Mouse (Mus musculus) lung, postnatal 14 days (tissue): Measurements from ENCODE around the gene B4galnt1.
A peak's percentile ranks its signal among the peaks of the same experiment; 100 is the strongest.
"Not testable (repeated sequence)": the region's sequence is repeated elsewhere in the genome, so short reads cannot be mapped to it uniquely, and the experiment has no call there.

Experiments used
- DNase-seq: peaks from one replicate; pipeline ENCODE4 v3.0.0; 2021

B4galnt1 gene

GRCm38 (mm10) chr10:127190398-127191190 is 25.6 kb downstream of the B4galnt1 start:
- no peak for DNase-seq

GRCm38 (mm10) chr10:127191191-127192056 is 26.4 kb downstream of the B4galnt1 start:
- no peak for DNase-seq

GRCm38 (mm10) chr10:127192057-127192328 is 27.0 kb downstream of the B4galnt1 start:
- not testable (repeated sequence) for DNase-seq

- DNase-seq, result no peak
Measured at GRCm38 (mm10) chr10:127193011-127193410, 28.0 kb downstream of the B4galnt1 start.

- DNase-seq, result peak; percentile 77
Measured at GRCm38 (mm10) chr10:127194428-127195327, 29.7 kb downstream of the B4galnt1 start.

GRCm38 (mm10) chr10:127195328-127196129 is 30.5 kb downstream of the B4galnt1 start, which contains the start of gene Dtx3:
Gene Dtx3, minus strand, starts transcription at chr10:127195728.
- DNase-seq, result peak; percentile 40

GRCm38 (mm10) chr10:127196392-127196791 is 31.4 kb downstream of the B4galnt1 start:
- DNase-seq, result peak; percentile 67

DNA sequence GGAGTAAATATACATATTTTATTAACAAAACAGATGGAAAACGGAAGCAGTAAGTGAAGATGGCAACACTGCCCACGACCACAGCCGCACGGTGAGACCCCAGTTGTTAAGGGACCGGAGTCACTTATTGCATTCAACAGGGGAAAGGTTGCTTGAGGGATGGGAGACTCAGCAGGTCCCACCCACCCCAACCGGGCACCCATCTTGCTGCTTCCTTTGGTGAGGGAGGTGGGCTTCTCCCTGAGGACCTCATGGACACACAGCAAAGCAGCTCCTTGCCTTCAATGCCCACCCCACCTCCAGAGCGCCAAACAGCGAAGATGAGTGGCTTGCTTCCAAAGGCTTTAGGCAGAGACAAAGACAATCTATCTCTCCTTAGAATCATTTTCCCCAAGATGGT is 32.1 kb downstream of the B4galnt1 start:
- no peak for DNase-seq

- no peak for DNase-seq
Measured at GRCm38 (mm10) chr10:127197505-127198110, 32.6 kb downstream of the B4galnt1 start.

GRCm38 (mm10) chr10:127198492-127198891 is 33.5 kb downstream of the B4galnt1 start:
- DNase-seq, result no peak

GRCm38 (mm10) chr10:127199068-127199467 is 34.0 kb downstream of the B4galnt1 start:
- DNase-seq, result no peak

DNA sequence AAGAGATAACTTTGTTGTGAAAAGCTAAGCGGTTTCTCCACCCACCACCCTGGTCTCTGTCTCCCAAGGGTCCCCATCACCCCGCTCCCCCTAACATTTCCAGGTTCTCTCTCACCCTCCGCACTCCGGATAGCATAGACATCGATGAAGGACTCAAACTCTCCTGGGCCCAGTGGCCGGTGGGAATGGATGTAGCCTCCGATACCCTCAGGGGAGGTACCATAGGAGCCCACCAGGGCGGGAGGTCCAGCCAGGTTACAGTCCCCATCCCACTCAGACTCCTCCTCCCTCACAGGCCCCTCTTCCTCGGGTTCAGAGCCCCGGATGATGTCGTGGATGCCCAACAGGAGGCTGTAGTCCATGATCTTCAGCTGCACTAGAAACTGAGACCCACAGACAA is 34.4 kb downstream of the B4galnt1 start:
- no peak for DNase-seq

- no peak for DNase-seq
Measured at GRCm38 (mm10) chr10:127200279-127200678, 35.3 kb downstream of the B4galnt1 start.

DNA sequence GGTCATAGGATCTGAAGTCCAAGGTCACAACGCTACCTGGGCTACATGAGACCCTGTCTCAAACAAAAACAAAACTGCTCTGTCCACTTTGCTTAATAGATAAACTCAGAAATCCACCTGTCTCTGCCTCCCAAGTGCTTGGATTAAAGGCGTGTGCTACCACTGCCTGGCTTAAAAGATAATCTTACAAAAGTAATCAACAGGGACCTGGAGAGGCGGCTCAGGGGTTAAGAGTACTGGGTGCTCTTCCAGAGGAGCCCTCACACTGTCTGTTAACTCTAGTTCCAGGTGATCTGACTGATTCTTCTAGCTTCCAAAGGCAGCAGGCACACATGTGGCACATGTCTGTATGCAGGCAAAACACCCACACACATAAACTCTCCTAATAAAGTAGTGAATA is 38.1 kb downstream of the B4galnt1 start:
- no peak for DNase-seq

GRCm38 (mm10) chr10:127204589-127204988 is 39.6 kb downstream of the B4galnt1 start:
- DNase-seq, result no peak

- DNase-seq, result no peak
Measured at GRCm38 (mm10) chr10:127205373-127205772, 40.3 kb downstream of the B4galnt1 start.

GRCm38 (mm10) chr10:127208921-127209320 is 43.9 kb downstream of the B4galnt1 start:
- no peak for DNase-seq

DNA sequence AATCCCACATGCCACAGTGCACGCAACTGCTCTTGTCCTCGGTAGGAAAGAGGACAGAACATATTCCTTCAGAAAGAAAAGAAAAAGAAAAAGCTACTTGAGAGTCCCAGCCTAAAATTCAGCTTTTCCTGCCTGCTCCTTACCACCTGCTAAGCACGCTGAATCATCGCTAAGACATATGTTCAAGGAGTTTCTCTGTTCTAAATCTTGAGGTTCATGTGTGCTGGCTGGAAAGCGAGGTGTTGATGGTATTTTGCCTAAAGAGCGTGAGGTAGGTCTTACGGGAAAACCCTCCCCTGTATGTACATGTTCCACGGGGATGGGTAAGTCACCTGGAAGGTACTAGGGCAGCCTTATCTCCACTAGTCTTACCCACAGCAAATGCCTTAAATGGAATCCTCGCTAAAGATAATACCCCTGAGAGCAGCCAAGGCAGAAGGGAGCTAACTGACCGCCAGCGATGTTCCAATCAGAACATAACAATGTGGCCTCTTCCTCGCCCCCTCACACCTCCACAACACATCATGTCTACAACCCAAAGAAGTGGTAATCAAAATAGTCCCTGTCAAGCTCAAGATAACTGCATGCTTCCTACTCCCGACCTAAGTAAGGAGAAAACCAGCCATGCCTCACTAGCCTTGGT is 45.0 kb downstream of the B4galnt1 start:
- DNase-seq, result no peak

GRCm38 (mm10) chr10:127210961-127211405 is 46.0 kb downstream of the B4galnt1 start:
- DNase-seq, result no peak

- peak; percentile 89 for DNase-seq
Measured at GRCm38 (mm10) chr10:127211414-127211854, 46.4 kb downstream of the B4galnt1 start, which contains the start of gene Pip4k2c. Gene Pip4k2c, minus strand, starts transcription at chr10:127211585.

DNA sequence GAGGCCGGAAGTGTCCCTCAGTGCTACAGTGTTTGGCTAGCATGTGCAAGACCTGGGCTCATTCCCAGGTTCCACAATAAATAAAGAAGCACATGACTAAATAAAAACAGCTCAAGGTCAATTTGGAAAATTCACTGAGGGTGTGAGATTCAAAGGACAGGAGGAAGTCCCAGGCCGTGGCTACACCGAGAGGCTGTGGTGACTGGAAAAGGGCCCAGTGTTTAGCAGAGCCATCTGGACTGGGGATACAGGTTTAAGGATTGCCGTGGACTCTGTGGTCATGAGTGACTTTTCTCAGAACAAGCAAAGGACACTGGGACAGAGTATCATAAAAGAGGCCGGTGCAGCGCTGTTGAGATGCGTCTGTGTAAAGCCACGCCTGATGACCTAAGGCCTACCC is 48.2 kb downstream of the B4galnt1 start:
- no peak for DNase-seq
